Mouse (Mus musculus) C2C12 (cell line): Measurements from ENCODE around the gene Nol11. TPM values are rescaled to one million over a fixed set of nuclear protein-coding genes. Genes with fewer than 3 reads are reported as not detected.

Experiments used
- H3K27me3 ChIP-seq: one replicate; pipeline ENCODE4 v1.6.1; 2011; ENCODE audit not compliant: control insufficient read depth, insufficient read depth, insufficient read length
- H3K36me3 ChIP-seq: one replicate; pipeline ENCODE4 v1.6.1; 2011; ENCODE audit not compliant: control insufficient read depth, insufficient read depth
- H3K4me3 ChIP-seq: one replicate; pipeline ENCODE4 v1.5.1; 2011; ENCODE audit warnings: mild to moderate bottlenecking, control low read depth; ENCODE audit not compliant: poor library complexity, insufficient read depth, severe bottlenecking
- H3K79me2 ChIP-seq: one replicate; pipeline ENCODE4 v1.6.1; 2011; ENCODE audit not compliant: control insufficient read depth, insufficient read depth
- H3K79me3 ChIP-seq: one replicate; pipeline ENCODE4 v1.6.1; 2011; ENCODE audit warnings: low read depth, control low read depth
- H3ac ChIP-seq: one replicate; pipeline ENCODE3; 2011; ENCODE audit warnings: low read depth; ENCODE audit not compliant: control insufficient read depth, insufficient read length
- CEBPB ChIP-seq: IDR thresholded peaks from one replicate; pipeline ENCODE4 v1.6.1; 2011; ENCODE audit warnings: low read depth, mild to moderate bottlenecking, control low read depth, moderate library complexity
- CTCF ChIP-seq: IDR thresholded peaks from one replicate; pipeline ENCODE4 v1.5.1; 2011; ENCODE audit not compliant: control insufficient read depth, insufficient read depth, insufficient read length
- FOSL1 ChIP-seq: IDR thresholded peaks from one replicate; pipeline ENCODE4 v1.8.0; 2011; ENCODE audit warnings: mild to moderate bottlenecking, low read length; ENCODE audit not compliant: poor library complexity, insufficient read depth, severe bottlenecking
- MAX ChIP-seq: IDR thresholded peaks from one replicate; pipeline ENCODE4 v1.6.1; 2011; ENCODE audit warnings: mild to moderate bottlenecking, control low read depth
- MYOD1 ChIP-seq: IDR thresholded peaks from one replicate; pipeline ENCODE4 v1.6.1; 2011; ENCODE audit warnings: low read depth; ENCODE audit not compliant: control insufficient read depth, insufficient read length
- MYOG ChIP-seq: IDR thresholded peaks from one replicate; pipeline ENCODE4 v1.6.1; 2011; ENCODE audit not compliant: control insufficient read depth, insufficient read length; ENCODE audit errors: extremely low read depth
- USF1 ChIP-seq: IDR thresholded peaks from one replicate; pipeline ENCODE4 v1.6.1; 2011; ENCODE audit warnings: low read depth, mild to moderate bottlenecking, control low read depth, moderate library complexity
- long read RNA-seq, 2 experiments: library from polyadenylated mRNA; unstranded; transcript quantifications; one replicate each; pipeline ENCODE4 v2.0.0; 2019 to 2020
- polyA plus RNA-seq: library from polyadenylated mRNA; unstranded; fragments of >200 nt; fragmentation: generic; extraction: Trizol; gene quantifications from one replicate; pipeline ENCODE4 v1.2.1, GENCODE M21; 2012; ENCODE audit warnings: missing spikeins

Gene Nol11
- polyA plus RNA-seq, result 24.4 TPM
- long read RNA-seq, experiment 1, transcript Nol11-201 (18 exons, 3,158 nt), result major isoform, 24 of 38 reads
- long read RNA-seq, experiment 1, transcript Nol11-202 (18 exons, 3,098 nt), result minor isoform, 6 of 38 reads
- long read RNA-seq, experiment 1, partial matches to known transcripts, result 4 of 38 reads
- long read RNA-seq, experiment 1, other reads (novel, unspliced or antisense), result 4 of 38 reads
- long read RNA-seq, experiment 2, transcript Nol11-202 (18 exons, 3,098 nt), result minor isoform, 45 of 440 reads
- long read RNA-seq, experiment 2, transcript Nol11-201 (18 exons, 3,158 nt), result major isoform, 348 of 440 reads
- long read RNA-seq, experiment 2, partial matches to known transcripts, result 9 of 440 reads
- long read RNA-seq, experiment 2, other reads (novel, unspliced or antisense), result 38 of 440 reads

- Histone ChIP-seq H3K36me3 (peaks cover 33% of the 10 kb centered on the region), H3K79me2 (peaks cover 47% of the 10 kb centered on the region), H3K4me3 (peak within 1 kb of the TSS; percentile 99), H3K27me3 (no peaks in the 10 kb centered on the region), H3K79me3 (peaks cover 29% of the 10 kb centered on the region), H3ac (peak within 1 kb of the TSS; percentile 99)
- TF ChIP-seq CTCF (peak; percentile 86), FOSL1 (no peak), MYOG (no peak), USF1 (peak; percentile 86), MAX (peak; percentile 97)
Measured at GRCm38 (mm10) chr11:107188565-107189552, at the start of gene Nol11. TSS of gene Nol11 (minus strand) at chr11:107189381.

- TF ChIP-seq MYOG, result no peak
- TF ChIP-seq MAX, result no peak
- TF ChIP-seq FOSL1, result no peak
- TF ChIP-seq CEBPB, result no peak
- no peak for TF ChIP-seq USF1
- TF ChIP-seq CTCF, result no peak
- TF ChIP-seq MYOD1, result no peak
- Histone ChIP-seq H3K4me3 (no peak overlapping the region), H3K79me2 (no peaks in the 10 kb centered on the region), H3K27me3 (peaks cover 5% of the 10 kb centered on the region), H3K36me3 (no peaks in the 10 kb centered on the region), H3K79me3 (no peaks in the 10 kb centered on the region), H3ac (no peak overlapping the region)
Measured at GRCm38 (mm10) chr11:107238506-107238905, 49.3 kb upstream of the Nol11 start.

GRCm38 (mm10) chr11:107237532-107237931 is 48.4 kb upstream of the Nol11 start:
- Histone ChIP-seq H3ac (no peak overlapping the region), H3K36me3 (no peaks in the 10 kb centered on the region), H3K79me2 (no peaks in the 10 kb centered on the region), H3K79me3 (no peaks in the 10 kb centered on the region), H3K27me3 (no peaks in the 10 kb centered on the region), H3K4me3 (no peak overlapping the region)
- no peak for TF ChIP-seq FOSL1
- no peak for TF ChIP-seq MAX
- no peak for TF ChIP-seq CTCF

- H3K4me3 ChIP-seq, result no peak overlapping the region
- H3ac ChIP-seq, result no peak overlapping the region
- peaks cover 1% of the 10 kb centered on the region for H3K27me3 ChIP-seq
- TF ChIP-seq USF1, result no peak
- no peak for TF ChIP-seq MYOG
- TF ChIP-seq CTCF, result no peak
- no peak for TF ChIP-seq MYOD1
- TF ChIP-seq CEBPB, result no peak
- no peak for TF ChIP-seq MAX
- no peak for TF ChIP-seq FOSL1
- no peaks in the 10 kb centered on the region for H3K79me3 ChIP-seq
- H3K79me2 ChIP-seq, result no peaks in the 10 kb centered on the region
- no peaks in the 10 kb centered on the region for H3K36me3 ChIP-seq
Measured at GRCm38 (mm10) chr11:107233252-107233890, 44.2 kb upstream of the Nol11 start.

- Histone ChIP-seq H3ac (no peak overlapping the region), H3K27me3 (peaks cover 4% of the 10 kb centered on the region), H3K36me3 (no peaks in the 10 kb centered on the region), H3K79me2 (no peaks in the 10 kb centered on the region), H3K4me3 (no peak overlapping the region), H3K79me3 (no peaks in the 10 kb centered on the region)
- no peak for TF ChIP-seq USF1
- no peak for TF ChIP-seq CEBPB
- TF ChIP-seq FOSL1, result no peak
- TF ChIP-seq MAX, result no peak
- no peak for TF ChIP-seq MYOG
- TF ChIP-seq MYOD1, result no peak
- TF ChIP-seq CTCF, result no peak
Measured at GRCm38 (mm10) chr11:107230128-107230527, 40.9 kb upstream of the Nol11 start.
